Mouse (Mus musculus) forebrain, embryonic 11.5 days (tissue): ENCODE measurements around the gene Nupl1. TPM values are rescaled to one million over a fixed set of nuclear protein-coding genes. Genes with fewer than 3 reads are reported as not detected.

Experiments
- ATAC-seq: fragments of 200-750 bp; cut with Nextera tagmentation; replicated peaks from 2 replicates; pipeline ENCODE4 v1.8.0; 2017; ENCODE audit warnings: moderate TSS enrichment; ENCODE audit not compliant: low FRiP score
- DNase-seq: peaks from one replicate; pipeline ENCODE4 v3.0.0-alpha.2; 2017; ENCODE audit warnings: low spot score
- H3K27ac ChIP-seq: fragments of 300-500 bp; sonication (generic); 2 replicates; pipeline ENCODE4 v1.5.1; 2014; ENCODE audit warnings: low read depth, low read length
- H3K27me3 ChIP-seq: fragments of 300-500 bp; sonication (generic); 2 replicates; pipeline ENCODE4 v1.6.1; 2014; ENCODE audit warnings: mild to moderate bottlenecking, low read length, mixed read lengths; ENCODE audit not compliant: control insufficient read depth, insufficient read depth
- H3K36me3 ChIP-seq: fragments of 300-500 bp; sonication (generic); 2 replicates; pipeline ENCODE4 v1.6.1; 2014; ENCODE audit warnings: mild to moderate bottlenecking, low read length, moderate library complexity, mixed read lengths; ENCODE audit not compliant: control insufficient read depth, insufficient read depth
- H3K4me1 ChIP-seq: fragments of 300-500 bp; sonication (generic); replicated peaks from 2 replicates; pipeline ENCODE4 v1.6.1; 2014; ENCODE audit warnings: low read length, mixed read lengths; ENCODE audit not compliant: control insufficient read depth, insufficient read depth
- H3K4me2 ChIP-seq: fragments of 300-500 bp; sonication (generic); 2 replicates; pipeline ENCODE4 v1.6.1; 2014; ENCODE audit warnings: low read depth, mild to moderate bottlenecking, low read length, moderate library complexity, mixed read lengths; ENCODE audit not compliant: severe bottlenecking
- H3K4me3 ChIP-seq: fragments of 300-500 bp; sonication (generic); 2 replicates; pipeline ENCODE4 v1.5.1; 2014; ENCODE audit warnings: low read depth, low read length
- H3K9ac ChIP-seq: fragments of 300-500 bp; sonication (generic); 2 replicates; pipeline ENCODE4 v1.6.1; 2014; ENCODE audit warnings: low read length
- H3K9me3 ChIP-seq: fragments of 300-500 bp; sonication (generic); 2 replicates; pipeline ENCODE4 v1.6.1; 2016; ENCODE audit warnings: low read length, mixed read lengths; ENCODE audit not compliant: control insufficient read depth
- WGBS: fragments of 180-500 bp; shearing (Covaris S2); extraction: QIAGEN DNeasy Blood & Tissue Kit; methylation state at CpG from one replicate; pipeline ENCODE4 v1.1.7; 2014; 5-methylcytosine and 5-hydroxymethylcytosine counted together
- polyA plus RNA-seq: library from polyadenylated mRNA; unstranded; fragments of >200 nt; fragmentation: Nextera tagmentation; extraction: Ambion mirVana; gene quantifications from 2 replicates; pipeline ENCODE4 v1.2.1, GENCODE M21; 2014

Nupl1 gene
- polyA plus RNA-seq, 1 experiment from 2014 or later = not detected

DNA sequence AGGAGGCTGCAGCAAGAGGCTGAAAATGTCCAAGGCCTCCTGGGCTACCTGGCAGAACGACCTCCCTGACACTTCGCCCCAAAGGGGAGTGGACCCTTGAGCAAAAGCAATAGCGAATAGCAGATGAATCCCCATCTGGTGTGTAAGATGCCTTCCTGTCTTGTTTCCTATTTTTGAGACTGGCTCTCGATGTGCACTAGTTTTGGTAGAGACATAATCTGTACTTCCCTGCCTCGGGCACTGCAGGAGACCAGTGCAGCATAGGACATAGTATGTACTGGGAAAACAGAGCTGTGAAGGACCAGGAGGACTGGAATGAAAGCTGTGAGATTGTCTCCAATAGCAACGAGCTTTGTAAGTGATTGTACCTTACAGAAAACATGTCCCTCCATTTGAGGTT, 22.1 kb upstream of the Nupl1 start:
- H3K27ac ChIP-seq = no peak overlapping the region
- no peak overlapping the region for H3K4me3 ChIP-seq
- 84% methylated on average over 6 of the region's 6 CpGs for WGBS
- ATAC-seq (no peak), DNase-seq (no peak)
- no peaks in the 10 kb centered on the region for H3K9me3 ChIP-seq
- no peak overlapping the region for H3K4me2 ChIP-seq
- no peaks in the 10 kb centered on the region for H3K36me3 ChIP-seq
- H3K9ac ChIP-seq = no peak overlapping the region
- no peaks in the 10 kb centered on the region for H3K27me3 ChIP-seq
- 0 out of 2 replicates have a peak, but pooled peaks cover 2% of the 10 kb centered on the region for H3K4me1 ChIP-seq

DNA sequence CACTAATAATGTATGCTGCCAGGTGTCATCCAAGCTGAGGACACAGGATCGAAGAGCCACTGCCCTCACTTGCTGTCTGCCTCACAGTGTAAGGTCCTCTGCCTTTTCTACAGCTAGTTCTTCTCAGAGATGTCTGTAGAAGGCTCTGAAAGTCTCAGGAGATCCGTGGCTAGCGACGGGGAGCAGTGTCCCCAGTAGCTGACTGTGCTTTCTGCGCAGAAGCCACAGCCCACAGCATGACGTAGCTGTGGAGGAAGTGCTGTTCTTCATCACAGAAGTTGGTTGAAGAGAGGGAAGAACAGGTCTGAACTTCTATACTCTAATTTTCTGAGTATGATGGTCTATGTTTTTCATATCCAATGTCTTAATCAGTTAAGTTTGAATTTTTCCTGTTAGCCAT, 18.1 kb upstream of the Nupl1 start:
- H3K4me3 ChIP-seq = no peak overlapping the region
- H3K4me1 ChIP-seq = 0 out of 2 replicates have a peak, but pooled peaks cover 2% of the 10 kb centered on the region
- no peak for ATAC-seq
- 88% methylated on average over 6 of the region's 6 CpGs for WGBS
- H3K27ac ChIP-seq = no peak overlapping the region
- no peaks in the 10 kb centered on the region for H3K9me3 ChIP-seq
- no peak overlapping the region for H3K4me2 ChIP-seq
- DNase-seq = no peak
- H3K36me3 ChIP-seq = no peaks in the 10 kb centered on the region
- no peak overlapping the region for H3K9ac ChIP-seq
- no peaks in the 10 kb centered on the region for H3K27me3 ChIP-seq

DNA sequence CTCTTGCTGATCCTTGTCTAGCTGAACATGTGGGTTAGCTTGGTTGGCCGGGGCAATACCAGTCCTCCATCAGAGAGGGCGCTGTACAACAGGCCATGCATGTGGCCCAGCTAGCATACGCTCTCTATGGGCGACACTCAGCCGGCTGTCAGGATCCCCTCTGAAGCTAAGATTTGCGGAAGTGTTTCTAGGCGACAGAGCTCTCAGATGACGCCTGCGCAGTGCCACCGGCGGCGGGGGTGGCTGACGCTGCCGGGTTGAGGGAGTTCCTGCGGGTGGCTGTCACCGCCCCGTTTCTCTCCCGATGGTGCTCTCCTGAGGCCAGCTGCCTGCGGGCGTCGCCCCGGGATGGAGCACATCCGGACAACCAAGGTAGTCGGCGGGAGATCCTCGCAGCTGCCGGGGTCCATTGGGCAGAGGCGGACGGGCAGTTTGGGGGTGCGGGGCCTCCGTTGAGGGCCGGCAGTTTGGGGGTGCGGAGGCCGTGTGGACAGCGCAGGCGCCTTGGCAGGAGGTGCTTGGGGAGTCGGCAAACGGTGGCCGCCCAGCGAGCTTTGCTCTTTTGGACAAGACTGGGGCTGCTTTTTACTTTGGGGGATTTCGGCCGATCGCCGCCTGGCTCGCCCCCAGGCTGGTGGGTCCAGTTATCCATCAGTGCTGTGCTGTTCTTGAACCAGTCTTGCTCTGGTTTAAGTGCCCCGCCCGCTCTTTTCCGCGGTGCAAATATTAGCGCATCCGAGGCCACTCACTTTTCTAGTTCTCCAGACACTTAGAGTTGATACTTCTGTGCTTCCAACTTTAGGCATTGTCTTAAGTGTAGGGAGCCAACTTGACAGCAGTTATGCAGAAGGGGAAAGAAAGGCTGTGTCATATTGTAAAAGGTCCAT, 14.0 kb upstream of the Nupl1 start, which contains the start of gene Mtmr6:
Gene Mtmr6, plus strand, starts transcription at position 239 of the 887 bp plus-strand sequence.
- peak; percentile 98 for ATAC-seq
- H3K27me3 ChIP-seq = no peaks in the 10 kb centered on the region
- peak; percentile 98 for DNase-seq
- H3K4me1 ChIP-seq = no peaks in the 10 kb centered on the region
- no peak within 1 kb of the TSS for H3K27ac ChIP-seq
- peak within 1 kb of the TSS; percentile 79 for H3K4me2 ChIP-seq
- WGBS = under 1% methylated on average over 51 of the region's 51 CpGs
- no peaks in the 10 kb centered on the region for H3K9me3 ChIP-seq
- peak within 1 kb of the TSS; percentile 70 for H3K4me3 ChIP-seq
- no peaks in the 10 kb centered on the region for H3K36me3 ChIP-seq
- peak within 1 kb of the TSS; percentile 70 for H3K9ac ChIP-seq

DNA sequence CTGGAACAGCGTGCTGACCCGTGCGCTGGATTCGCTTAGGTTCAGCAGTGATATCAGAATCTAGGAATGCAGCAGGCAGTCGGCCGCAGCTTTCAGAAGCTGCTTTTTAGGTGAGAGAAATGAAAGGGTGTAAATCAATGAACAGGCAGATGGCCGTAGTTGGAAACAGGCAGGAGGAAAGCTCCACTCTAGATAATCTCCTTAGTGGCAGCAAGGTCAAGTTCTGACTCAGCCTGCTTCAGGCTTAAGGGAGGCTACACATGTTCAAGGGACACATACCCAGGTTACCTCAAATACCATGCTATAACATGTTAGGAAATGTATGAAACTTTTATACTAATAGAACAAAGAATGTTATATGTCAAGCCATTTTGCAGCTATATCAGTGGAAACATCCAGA, 11.1 kb upstream of the Nupl1 start:
- Histone ChIP-seq H3K36me3 (no peaks in the 10 kb centered on the region), H3K27ac (no peak overlapping the region), H3K9ac (no peak overlapping the region), H3K9me3 (no peaks in the 10 kb centered on the region), H3K4me3 (no peak overlapping the region), H3K4me2 (no peak overlapping the region), H3K27me3 (no peaks in the 10 kb centered on the region), H3K4me1 (no peaks in the 10 kb centered on the region)
- ATAC-seq (no peak), DNase-seq (no peak)
- WGBS = 81% methylated on average over 7 of the region's 7 CpGs

DNA sequence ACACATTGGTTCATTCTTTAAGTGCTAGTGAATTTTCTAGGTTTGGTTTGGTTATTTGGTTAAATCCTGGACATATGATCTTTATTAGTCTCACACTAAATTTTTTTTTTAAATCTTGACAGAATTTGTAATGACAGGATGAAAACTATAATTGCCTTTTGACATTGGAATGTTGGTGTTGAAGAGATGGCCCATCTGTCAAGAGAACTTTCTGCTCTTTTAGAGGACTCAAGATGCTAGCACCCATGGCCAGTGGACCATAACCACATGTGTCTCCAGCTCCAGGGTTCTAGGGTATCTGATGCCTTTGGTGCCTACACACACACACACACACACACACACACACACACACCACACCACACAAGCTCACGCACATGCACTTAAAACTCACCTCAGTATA, 6.6 kb upstream of the Nupl1 start:
- Histone ChIP-seq H3K4me3 (no peak overlapping the region), H3K27me3 (no peaks in the 10 kb centered on the region), H3K27ac (no peak overlapping the region), H3K9ac (no peak overlapping the region), H3K4me1 (no peaks in the 10 kb centered on the region; the same call in 1 of the 2 replicates), H3K4me2 (no peak overlapping the region), H3K9me3 (no peaks in the 10 kb centered on the region), H3K36me3 (no peaks in the 10 kb centered on the region)
- no peak for DNase-seq
- ATAC-seq = no peak
- 96% methylated on average over 1 of the region's 1 CpGs for WGBS

DNA sequence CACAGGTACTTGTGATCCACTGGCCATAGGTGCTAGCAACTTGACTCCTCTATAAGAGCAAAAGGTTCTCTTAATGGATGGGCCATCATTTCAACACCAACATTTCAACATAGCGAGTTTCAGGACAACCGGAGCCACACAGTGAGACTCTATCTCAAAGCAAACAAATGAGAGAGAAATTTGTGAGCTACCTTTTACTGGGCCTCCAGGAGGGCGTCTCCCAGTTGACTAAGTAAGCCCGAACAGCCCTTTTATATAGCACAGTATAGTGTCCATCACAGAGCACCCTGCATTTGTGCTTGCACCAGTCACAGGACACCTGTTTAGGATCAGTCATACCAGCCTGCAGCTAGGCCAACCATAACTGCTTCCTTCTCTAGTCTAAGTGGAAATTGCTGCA, 5.9 kb upstream of the Nupl1 start:
- ATAC-seq = no peak
- H3K9ac ChIP-seq = no peak overlapping the region
- WGBS = 80% methylated on average over 4 of the region's 4 CpGs

DNA sequence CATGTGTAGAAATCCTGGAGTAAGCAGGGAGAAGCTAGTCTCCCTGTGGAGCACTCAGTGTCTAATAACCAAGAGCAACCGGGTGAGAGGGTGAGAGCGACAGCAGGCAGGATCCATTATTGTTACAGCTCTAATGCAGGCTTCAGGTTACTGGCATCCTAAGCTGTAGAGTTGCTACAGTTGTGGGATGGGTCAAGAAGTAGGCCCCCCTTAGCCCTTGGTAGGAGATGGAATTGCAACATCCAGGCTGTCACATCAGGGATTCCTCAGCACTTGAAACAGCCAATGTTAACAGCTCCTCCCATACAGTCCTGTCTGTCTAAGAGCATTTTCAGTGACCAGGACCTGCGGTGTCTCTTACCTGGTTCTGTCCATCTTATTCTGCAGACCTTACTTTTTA, 5.1 kb upstream of the Nupl1 start:
- H3K36me3 ChIP-seq = no peaks in the 10 kb centered on the region
- no peaks in the 10 kb centered on the region for H3K27me3 ChIP-seq
- ATAC-seq (no peak), DNase-seq (no peak)
- H3K4me2 ChIP-seq = no peak overlapping the region
- no peak overlapping the region for H3K9ac ChIP-seq
- H3K27ac ChIP-seq = no peak overlapping the region
- H3K4me3 ChIP-seq = no peak overlapping the region
- 40% methylated on average over 3 of the region's 3 CpGs for WGBS
- H3K4me1 ChIP-seq = peaks cover 4% of the 10 kb centered on the region; the same call in 1 of the 2 replicates
- H3K9me3 ChIP-seq = no peaks in the 10 kb centered on the region

More for the DNA sequence above, 5.9 kb upstream of the Nupl1 start:
- H3K4me3 ChIP-seq = no peak overlapping the region
- H3K9me3 ChIP-seq = no peaks in the 10 kb centered on the region
- DNase-seq = no peak
- H3K27me3 ChIP-seq = no peaks in the 10 kb centered on the region
- H3K4me1 ChIP-seq = peaks cover 4% of the 10 kb centered on the region; the same call in 1 of the 2 replicates
- H3K36me3 ChIP-seq = no peaks in the 10 kb centered on the region
- H3K27ac ChIP-seq = no peak overlapping the region
- H3K4me2 ChIP-seq = no peak overlapping the region

DNA sequence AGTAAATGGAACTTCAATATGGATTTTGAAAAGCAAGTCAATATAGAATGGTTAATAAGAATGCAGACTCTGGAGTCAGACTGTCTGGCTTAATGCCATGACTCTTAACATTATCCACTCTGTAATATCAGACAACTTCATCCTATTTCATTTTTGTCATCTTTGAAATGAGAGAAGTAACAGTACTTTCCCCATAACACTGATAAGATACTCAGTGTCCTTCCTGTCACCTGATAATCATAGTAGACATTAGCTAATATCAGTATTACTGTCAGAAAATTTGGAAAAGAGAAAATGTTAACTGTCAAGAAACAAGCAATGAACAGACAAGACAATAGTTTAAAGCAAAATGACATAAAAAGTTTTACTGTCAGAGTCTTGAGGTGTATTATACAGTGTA, 3.5 kb upstream of the Nupl1 start:
- Histone ChIP-seq H3K27me3 (no peaks in the 10 kb centered on the region), H3K4me1 (peaks cover 4% of the 10 kb centered on the region; the same call in 1 of the 2 replicates), H3K9ac (no peak overlapping the region), H3K36me3 (no peaks in the 10 kb centered on the region), H3K27ac (no peak overlapping the region), H3K4me3 (no peak overlapping the region), H3K9me3 (no peaks in the 10 kb centered on the region), H3K4me2 (no peak overlapping the region)
- DNase-seq = no peak
- no peak for ATAC-seq

DNA sequence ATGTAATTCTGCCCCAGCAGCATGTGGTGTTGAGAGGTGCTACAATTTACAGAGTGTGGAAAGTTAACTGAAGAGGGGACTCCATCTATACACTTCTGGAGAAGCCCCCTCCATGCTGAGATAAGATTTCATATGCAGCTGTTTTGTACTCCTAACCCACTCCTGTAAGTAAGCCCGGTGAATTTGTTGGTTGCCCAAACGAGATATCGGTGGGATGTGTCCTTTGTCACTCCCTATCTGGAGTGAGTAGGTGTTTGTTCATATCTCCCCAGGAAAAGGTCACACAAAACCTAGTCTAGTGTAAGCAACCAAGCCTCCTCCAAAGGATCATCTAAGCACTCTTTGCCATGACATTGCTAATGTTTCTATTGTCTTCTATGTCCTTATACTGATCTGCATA, 2.2 kb upstream of the Nupl1 start:
- Histone ChIP-seq H3K36me3 (no peaks in the 10 kb centered on the region), H3K9me3 (no peaks in the 10 kb centered on the region), H3K27ac (no peak overlapping the region), H3K4me1 (peaks cover 4% of the 10 kb centered on the region; the same call in 1 of the 2 replicates), H3K27me3 (no peaks in the 10 kb centered on the region), H3K9ac (no peak overlapping the region), H3K4me3 (no peak overlapping the region), H3K4me2 (no peak overlapping the region)
- 97% methylated on average over 3 of the region's 3 CpGs for WGBS
- ATAC-seq (no peak), DNase-seq (no peak)
